Mouse (Mus musculus) erythroblast, embryonic 14.5 days (primary cell): Measurements from ENCODE around the gene Mrpl17. TPM values are rescaled to one million over a fixed set of nuclear protein-coding genes. Genes with fewer than 3 reads are reported as not detected.

Source experiments
- H3K27me3 ChIP-seq: 2 replicates; pipeline ENCODE4 v1.6.1; 2012; ENCODE audit warnings: inconsistent platforms; ENCODE audit not compliant: control insufficient read depth
- H3K36me3 ChIP-seq: 2 replicates; pipeline ENCODE4 v1.6.1; 2012; ENCODE audit warnings: mild to moderate bottlenecking, inconsistent platforms; ENCODE audit not compliant: control insufficient read depth
- H3K4me1 ChIP-seq: 2 replicates; pipeline ENCODE4 v1.6.1; 2012; ENCODE audit warnings: inconsistent platforms; ENCODE audit not compliant: control insufficient read depth
- H3K4me3 ChIP-seq: replicated peaks from 2 replicates; pipeline ENCODE3; 2012; ENCODE audit warnings: moderate library complexity, mild to moderate bottlenecking, inconsistent platforms
- H3K9me3 ChIP-seq: 2 replicates; pipeline ENCODE4 v1.6.1; 2012; ENCODE audit warnings: low read length, inconsistent platforms, mixed read lengths; ENCODE audit not compliant: control insufficient read depth
- GATA1 ChIP-seq: IDR thresholded peaks from 2 replicates; pipeline ENCODE4 v1.6.1; 2012; ENCODE audit warnings: low read length, inconsistent platforms, mixed read lengths
- TAL1 ChIP-seq: IDR thresholded peaks from 3 replicates; pipeline ENCODE4 v1.6.1; 2012; ENCODE audit warnings: low read length, inconsistent platforms, mixed read lengths
- polyA plus RNA-seq: library from polyadenylated mRNA; stranded (reverse); fragments of >175 nt; gene quantifications from 2 replicates; pipeline ENCODE4 v1.2.3, GENCODE M21; 2012

Mrpl17 gene
- polyA plus RNA-seq, 1 experiment: 15.8 TPM

GRCm38 (mm10) chr7:105791147-105791546, 19.8 kb downstream of the Mrpl17 start:
- Histone ChIP-seq H3K4me1 (no peaks in the 10 kb centered on the region), H3K9me3 (peaks cover 3% of the 10 kb centered on the region; the same call in 1 of the 2 replicates), H3K27me3 (peaks cover 55% of the 10 kb centered on the region), H3K4me3 (no peak overlapping the region), H3K36me3 (no peaks in the 10 kb centered on the region)
- no peak for TF ChIP-seq TAL1
- no peak for TF ChIP-seq GATA1

- no peak for TF ChIP-seq TAL1
- no peak for TF ChIP-seq GATA1
- peak within 1 kb of the TSS; percentile 30 for H3K4me3 ChIP-seq
- H3K9me3 ChIP-seq: peaks cover 3% of the 10 kb centered on the region; the same call in 1 of the 2 replicates
- H3K36me3 ChIP-seq: no peaks in the 10 kb centered on the region
- no peaks in the 10 kb centered on the region for H3K4me1 ChIP-seq
- H3K27me3 ChIP-seq: peaks cover 88% of the 10 kb centered on the region
Measured at GRCm38 (mm10) chr7:105787285-105788140, 23.4 kb downstream of the Mrpl17 start, which contains the start of gene Dchs1. Gene Dchs1 (minus strand): TSS chr7:105787654.

GRCm38 (mm10) chr7:105786506-105787284, 24.2 kb downstream of the Mrpl17 start:
- Histone ChIP-seq H3K36me3 (no peaks in the 10 kb centered on the region), H3K4me1 (no peaks in the 10 kb centered on the region), H3K27me3 (peaks cover 87% of the 10 kb centered on the region), H3K9me3 (peaks cover 3% of the 10 kb centered on the region; the same call in 1 of the 2 replicates), H3K4me3 (no peak overlapping the region)
- TF ChIP-seq GATA1: no peak
- TF ChIP-seq TAL1: no peak

GRCm38 (mm10) chr7:105784556-105784955, 26.3 kb downstream of the Mrpl17 start:
- TF ChIP-seq TAL1 (no peak), GATA1 (no peak)
- no peaks in the 10 kb centered on the region for H3K4me1 ChIP-seq
- no peak overlapping the region for H3K4me3 ChIP-seq
- peaks cover 3% of the 10 kb centered on the region; the same call in 1 of the 2 replicates for H3K9me3 ChIP-seq
- peaks cover 67% of the 10 kb centered on the region for H3K27me3 ChIP-seq
- H3K36me3 ChIP-seq: no peaks in the 10 kb centered on the region

DNA sequence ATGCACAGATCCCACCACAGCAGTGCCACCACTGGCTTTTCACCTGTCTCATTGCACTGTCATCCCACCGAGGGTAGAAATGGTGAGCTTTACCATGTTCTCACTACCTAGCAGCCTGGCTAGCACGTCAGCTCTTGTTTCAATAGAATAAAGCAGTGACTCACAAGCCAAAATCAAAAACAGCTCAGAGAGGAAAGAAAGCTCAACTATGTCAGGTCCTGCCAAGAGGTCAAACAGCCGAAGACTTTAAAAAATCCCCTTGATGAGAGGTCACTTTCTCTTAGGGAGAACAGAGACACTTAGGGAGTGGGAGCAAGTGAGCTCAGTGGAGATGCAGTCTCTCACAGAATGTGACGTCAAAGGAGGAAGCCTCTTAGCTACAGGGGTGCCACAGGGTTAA, 27.0 kb downstream of the Mrpl17 start:
- H3K4me1 ChIP-seq: no peaks in the 10 kb centered on the region
- H3K36me3 ChIP-seq: no peaks in the 10 kb centered on the region
- TF ChIP-seq GATA1 (no peak), TAL1 (no peak)
- H3K4me3 ChIP-seq: no peak overlapping the region
- H3K9me3 ChIP-seq: peaks cover 3% of the 10 kb centered on the region; the same call in 1 of the 2 replicates
- peaks cover 60% of the 10 kb centered on the region for H3K27me3 ChIP-seq

DNA sequence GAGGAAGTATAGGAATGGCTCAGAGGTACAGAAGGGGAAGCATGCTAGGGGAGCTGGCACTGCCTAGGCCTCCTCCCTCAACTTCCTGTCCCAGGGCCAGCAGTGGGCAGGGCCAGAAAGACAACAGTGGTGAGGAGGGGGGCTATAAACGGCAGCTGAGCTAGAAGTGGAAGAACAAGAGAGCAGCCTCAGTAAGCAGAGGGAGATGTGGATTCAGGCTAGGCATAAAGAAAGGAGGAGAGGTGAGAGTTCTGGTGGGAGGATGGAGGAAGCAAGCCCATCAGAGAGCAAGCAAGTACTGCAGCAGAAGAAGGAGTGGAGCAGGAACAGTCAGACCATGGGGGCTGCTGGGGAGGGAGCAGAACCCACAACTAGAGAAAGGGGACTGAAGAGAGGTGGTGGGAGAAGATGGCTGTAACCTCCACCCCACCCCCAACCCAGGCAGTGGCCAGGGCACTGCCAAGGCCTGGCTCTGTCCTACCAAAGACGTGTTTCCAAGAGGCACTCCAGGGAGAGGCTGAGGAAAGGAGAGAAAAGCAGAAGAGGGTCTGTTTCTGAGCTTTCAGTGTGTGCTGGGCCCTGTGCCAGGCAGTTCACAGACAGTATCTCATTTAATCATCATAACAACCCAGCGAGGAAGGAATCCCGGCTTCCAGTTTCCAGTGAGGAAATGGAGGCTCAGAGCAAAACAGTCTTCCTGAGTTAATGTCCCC, 32.2 kb downstream of the Mrpl17 start:
- Histone ChIP-seq H3K9me3 (no peaks in the 10 kb centered on the region), H3K4me3 (no peak overlapping the region), H3K27me3 (peaks cover 8% of the 10 kb centered on the region), H3K4me1 (no peaks in the 10 kb centered on the region), H3K36me3 (no peaks in the 10 kb centered on the region)
- TF ChIP-seq GATA1 (no peak), TAL1 (no peak)

DNA sequence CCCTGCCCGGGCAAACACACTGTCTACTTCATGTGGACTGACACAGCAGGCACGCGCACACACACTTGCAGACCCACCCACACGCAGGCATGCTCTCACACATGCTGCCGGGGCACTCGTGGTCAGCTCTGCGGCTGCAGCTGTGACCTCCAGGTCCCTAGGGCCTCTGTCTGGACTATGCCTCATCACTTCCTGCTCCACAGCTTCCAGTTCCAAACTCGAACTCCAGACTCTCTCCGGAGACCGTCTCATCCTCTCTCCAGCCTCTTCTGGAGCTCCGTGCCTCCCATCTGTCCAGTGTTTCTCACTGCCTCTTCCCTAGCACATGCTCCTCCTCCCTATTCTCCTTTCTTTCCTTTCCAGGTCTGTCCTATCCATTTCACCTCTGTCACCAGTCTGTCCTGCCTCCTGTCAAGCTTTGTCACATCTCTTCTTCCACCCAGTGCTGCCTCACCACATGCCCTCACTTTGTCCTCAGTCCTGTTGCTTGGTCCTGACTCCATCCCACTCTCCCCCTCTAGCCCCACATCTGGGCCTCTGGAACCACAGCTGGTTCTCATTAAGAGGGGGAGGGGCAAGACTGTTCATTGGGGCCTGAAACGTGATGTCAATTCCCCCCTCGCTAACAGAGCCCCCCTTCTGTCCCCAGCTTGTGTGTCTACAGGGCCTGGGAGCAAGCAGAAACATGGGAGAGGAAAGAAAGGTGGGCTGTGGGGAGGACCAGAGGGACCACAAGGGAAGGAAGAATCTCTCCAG, 32.9 kb downstream of the Mrpl17 start:
- Histone ChIP-seq H3K4me1 (no peaks in the 10 kb centered on the region), H3K9me3 (no peaks in the 10 kb centered on the region), H3K36me3 (no peaks in the 10 kb centered on the region), H3K27me3 (peaks cover 4% of the 10 kb centered on the region), H3K4me3 (no peak overlapping the region)
- TF ChIP-seq TAL1 (no peak), GATA1 (no peak)

GRCm38 (mm10) chr7:105777316-105777715, 33.6 kb downstream of the Mrpl17 start:
- H3K4me3 ChIP-seq: no peak overlapping the region
- H3K9me3 ChIP-seq: no peaks in the 10 kb centered on the region
- H3K36me3 ChIP-seq: no peaks in the 10 kb centered on the region
- no peaks in the 10 kb centered on the region for H3K4me1 ChIP-seq
- H3K27me3 ChIP-seq: no peaks in the 10 kb centered on the region
- TF ChIP-seq TAL1: no peak
- no peak for TF ChIP-seq GATA1
